Mouse (Mus musculus) liver, adult (tissue): Measurements from ENCODE around the gene Sfmbt1.
A peak's percentile ranks its signal among the peaks of the same experiment; 100 is the strongest.

Source experiments
- GATA4 ChIP-seq: IDR thresholded peaks from 2 replicates; pipeline ENCODE4 v1.6.1; 2014; ENCODE audit warnings: mild to moderate bottlenecking, low read length; ENCODE audit not compliant: insufficient replicate concordance

Sfmbt1 gene

DNA sequence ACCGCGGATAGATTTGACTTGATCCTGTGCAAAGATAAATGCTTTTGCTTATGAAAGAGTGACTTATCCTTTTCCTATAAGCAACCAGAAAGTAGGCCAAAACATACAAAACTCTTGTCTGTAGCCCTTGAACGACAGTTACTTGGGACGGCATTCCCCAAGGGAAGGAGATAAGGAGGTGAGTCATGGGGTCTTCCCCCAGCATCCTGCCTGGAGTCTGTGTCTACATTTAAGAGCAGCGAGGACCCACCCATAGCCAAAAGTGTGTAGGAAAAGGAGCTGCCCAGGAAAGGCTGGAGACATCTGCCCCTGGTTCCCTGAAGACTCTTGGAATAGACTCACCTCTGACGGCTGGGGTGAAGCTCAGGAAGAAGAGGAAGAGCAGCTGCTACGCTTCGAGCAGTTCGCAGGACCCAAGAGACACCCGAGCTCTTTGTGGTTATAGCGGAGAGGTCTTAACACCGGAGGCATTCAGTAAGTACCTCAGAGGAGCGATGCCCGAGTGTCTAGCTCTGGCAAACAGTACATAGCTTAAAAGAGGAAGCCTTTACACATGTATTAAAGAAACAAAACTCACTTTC, 122.9 kb downstream of the Sfmbt1 start:
- no peak for TF ChIP-seq GATA4

DNA sequence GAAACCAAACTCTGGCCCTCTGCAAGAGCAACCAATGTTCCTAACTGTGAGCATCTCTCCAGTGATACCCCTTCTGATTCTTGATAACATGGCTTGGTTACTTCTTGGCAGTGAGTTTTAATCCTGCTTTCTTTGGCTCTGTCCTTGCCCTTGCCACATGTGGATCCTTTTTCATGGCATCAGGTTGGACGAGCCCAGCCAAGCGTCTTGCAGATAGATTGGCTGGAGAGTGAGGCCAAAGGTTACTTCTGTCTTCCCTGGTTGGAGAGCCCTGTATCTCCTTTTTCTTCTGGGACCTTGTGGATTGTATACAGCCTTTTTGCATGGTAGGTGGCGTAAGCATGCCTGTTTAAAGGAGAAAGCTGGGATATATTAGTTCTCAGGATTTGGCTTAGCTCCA, 129.1 kb downstream of the Sfmbt1 start:
- TF ChIP-seq GATA4: no peak

DNA sequence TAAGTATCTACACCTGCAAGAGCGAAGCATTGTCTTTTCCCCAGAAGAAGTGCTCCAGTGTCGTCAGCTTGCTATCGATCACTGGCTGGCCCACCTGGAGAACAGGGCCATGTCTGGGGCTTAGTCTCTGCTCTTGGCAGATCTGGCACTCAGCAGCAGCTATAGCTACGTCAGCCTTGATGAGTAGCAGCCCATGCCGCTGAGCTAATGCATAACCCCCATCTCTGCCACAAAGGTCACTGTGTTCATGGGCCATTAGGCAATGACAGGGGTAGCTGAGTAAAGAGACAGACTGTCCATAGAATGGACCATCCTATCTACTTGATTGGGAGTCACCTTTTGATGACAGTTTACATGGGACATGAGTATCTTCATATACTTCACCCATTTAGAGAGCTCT, 135.9 kb downstream of the Sfmbt1 start:
- TF ChIP-seq GATA4: no peak

DNA sequence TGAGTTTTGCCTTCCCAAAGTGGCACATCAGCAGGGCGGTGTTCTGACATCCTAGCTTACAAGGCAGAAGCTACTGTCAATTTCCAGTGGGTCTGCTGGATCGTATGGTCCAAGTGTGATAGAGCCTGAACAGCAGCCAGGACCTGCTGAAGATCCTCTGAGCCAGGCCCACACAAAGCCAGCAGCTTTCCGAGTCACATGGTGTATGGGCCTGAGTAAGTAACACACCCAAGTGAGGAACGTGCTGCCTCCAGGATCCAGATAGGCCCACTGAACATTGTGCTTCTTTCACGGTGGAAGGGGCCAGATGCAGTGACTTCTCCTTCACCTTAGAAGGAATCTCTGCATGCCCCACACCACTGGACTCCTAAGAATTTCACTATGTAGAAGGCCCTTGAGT, 137.7 kb downstream of the Sfmbt1 start:
- no peak for TF ChIP-seq GATA4

DNA sequence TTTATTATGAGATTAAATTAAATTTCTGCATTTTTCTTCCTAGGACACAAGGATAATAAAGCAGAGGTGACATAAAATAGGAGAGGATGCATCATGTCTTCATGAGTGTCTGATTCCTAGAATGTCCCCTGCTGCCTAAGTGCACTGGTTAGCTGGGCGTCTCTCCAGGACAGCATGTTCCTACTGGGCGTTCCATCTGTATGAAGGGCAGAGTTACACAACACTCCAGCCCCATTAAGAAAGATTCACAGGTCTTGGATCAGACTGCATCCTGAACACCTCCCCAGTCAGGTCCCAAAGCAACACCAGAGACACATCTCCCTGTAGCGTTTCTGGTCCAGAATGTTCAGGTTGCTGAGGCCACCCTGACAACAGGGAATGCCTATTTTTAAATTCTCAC, 140.7 kb downstream of the Sfmbt1 start:
- TF ChIP-seq GATA4: no peak

DNA sequence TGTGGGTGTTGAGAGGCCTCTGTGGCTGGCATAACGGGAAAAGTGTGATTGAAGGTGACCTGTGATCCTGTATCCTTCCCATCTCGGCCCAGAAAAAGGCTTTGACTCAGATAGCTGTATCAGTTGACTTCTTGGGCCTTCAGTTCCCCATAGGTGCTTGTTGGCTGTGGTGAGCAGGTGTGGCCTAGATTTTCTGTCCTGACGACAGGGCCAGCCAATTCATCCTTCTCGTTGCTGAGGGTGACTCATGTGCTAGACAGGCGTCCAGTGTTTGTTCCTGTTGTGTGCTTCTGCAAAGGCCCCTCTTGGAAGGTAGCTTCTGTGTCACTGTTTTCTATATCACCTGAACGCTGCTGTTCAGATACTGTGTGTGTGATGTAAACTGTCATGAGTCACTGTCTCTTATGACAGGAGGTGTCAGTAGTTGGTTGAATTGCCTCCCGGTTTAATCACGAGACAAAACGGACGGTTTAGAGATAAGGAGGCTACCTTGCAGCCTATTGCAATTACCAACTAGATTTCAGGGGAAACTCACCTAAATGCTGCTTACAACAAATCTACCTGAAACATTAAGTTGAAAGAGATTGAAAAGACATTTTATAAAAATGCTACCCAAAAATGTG, 142.3 kb downstream of the Sfmbt1 start:
- TF ChIP-seq GATA4: no peak

DNA sequence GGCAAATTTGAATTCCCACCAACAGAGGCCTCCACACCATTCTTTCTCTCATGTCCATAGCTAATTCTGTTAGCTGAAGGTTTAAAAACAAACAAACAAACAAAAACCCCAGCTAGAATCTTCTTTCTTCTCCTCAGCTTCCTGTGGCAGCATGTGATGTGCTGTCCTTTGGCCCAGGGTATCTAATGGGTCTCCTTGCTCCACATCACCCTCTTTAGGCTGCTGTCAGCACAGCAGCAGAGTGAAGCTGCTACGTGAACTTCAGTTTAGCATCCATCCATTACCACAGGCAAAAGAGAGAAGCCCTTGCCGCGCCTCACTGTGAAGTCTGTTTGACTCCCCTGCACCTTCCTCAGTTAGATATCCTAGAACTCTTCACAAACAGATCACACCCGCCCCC, 143.3 kb downstream of the Sfmbt1 start:
- TF ChIP-seq GATA4: no peak

DNA sequence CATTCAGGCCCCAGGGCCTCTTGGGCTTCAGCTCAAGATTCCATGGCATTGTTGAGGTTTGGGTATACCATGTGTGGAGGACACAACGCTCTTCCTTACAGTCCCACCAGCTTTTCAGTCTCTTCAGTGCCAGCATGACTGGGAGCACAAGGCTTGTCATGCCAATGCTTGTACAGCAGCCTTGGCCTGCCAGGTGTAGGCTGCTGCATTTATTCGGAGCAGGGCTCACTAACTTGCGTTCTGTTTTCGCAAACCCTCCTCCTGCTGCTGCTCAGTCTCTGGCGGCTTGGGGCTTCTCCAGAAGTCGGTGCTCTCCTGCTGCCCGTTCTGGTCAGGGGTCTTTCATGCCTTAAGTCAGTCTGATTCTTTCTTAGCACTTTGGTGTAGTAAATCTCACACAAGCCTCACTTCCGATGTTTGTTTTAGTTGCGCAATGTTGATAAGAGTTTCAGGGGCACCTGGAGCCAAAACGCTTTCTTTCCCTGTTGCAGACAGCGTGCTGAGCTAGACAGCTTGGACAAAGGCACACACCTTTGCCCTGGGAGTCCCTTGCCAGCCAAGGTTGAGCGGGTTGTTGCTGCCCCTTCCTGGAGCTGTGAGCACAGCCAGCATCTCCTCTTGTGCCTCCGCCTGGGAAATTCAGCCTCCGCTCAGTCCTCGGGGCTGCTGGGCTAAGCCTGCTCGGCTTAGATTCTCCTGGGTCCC, 146.9 kb downstream of the Sfmbt1 start:
- TF ChIP-seq GATA4: peak; percentile 95

DNA sequence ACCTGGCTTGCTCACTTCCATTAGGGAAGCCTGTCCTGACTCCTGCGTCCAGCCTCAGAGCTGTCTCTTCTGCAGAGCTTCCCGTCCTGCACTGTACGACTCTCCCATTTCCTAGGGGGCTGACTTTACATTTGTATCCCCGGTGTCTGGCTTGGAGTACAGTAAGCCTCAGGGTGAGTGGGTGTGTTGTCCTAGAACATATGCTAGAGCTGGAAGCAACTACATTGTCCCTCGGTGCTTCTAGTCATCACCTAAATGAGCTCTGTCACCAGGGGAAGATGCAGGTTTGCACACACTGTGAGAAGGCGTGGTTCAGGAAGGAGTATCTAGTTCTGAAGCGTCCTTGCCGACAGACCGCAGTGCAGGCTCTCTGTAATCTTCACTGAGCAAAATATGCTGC, 147.7 kb downstream of the Sfmbt1 start:
- no peak for TF ChIP-seq GATA4

DNA sequence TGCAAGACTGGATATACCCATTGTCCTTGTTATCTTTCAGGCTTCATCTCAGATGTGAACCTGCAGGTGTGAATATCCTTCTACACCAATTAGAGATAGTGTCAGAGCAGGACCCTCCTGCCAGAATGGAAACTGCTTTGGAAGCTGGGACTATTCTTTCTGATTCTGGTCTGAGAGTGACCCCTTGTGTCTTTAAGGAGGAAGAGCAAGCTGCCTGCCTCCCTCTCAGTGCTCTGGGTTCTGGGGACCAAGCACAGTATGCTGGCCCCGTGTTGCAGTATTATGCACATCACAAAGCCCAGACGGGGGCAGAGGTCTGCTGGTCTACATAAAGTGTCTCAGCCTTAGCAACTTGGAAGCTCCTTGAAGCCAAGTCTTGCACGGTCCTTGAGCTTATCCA, 150.7 kb downstream of the Sfmbt1 start:
- no peak for TF ChIP-seq GATA4

DNA sequence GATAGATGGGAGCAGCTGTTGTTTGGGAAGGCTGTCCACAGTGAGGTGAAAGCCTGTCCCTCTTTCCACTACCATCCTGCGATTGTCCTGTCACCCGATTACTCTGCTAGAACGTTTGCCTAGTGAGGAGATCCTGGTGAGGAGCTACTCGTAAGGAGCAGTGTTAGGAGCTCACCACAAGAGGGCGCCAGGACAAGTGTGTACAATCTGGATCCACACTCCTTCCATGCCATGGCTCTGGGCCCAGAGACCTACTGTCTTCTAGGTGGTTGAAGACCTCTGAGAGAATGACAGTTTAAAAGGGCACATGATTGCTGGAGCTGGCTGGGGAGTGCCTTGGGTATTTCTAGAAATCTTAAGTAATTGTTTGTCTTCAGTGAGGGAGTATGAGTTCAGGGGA, 152.4 kb downstream of the Sfmbt1 start:
- TF ChIP-seq GATA4: no peak

DNA sequence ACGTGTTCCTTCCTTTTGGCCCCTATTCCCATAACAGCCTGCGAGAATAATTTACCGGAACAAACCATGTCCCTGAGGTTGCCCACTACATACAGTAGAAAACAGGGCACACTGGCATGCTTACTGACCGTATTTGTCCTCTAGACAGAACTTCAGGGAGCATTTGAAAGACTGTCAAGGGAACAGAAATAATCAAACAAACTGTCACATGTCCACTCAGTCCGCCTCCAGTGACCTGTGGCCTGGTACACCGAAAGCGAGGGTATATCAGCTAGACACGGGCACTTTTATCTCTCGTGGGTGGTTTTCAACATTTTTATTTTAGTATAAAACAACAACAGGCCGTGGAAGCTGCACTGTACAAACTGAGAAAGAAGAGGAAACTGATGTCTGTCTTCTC, 154.2 kb downstream of the Sfmbt1 start:
- TF ChIP-seq GATA4: no peak

DNA sequence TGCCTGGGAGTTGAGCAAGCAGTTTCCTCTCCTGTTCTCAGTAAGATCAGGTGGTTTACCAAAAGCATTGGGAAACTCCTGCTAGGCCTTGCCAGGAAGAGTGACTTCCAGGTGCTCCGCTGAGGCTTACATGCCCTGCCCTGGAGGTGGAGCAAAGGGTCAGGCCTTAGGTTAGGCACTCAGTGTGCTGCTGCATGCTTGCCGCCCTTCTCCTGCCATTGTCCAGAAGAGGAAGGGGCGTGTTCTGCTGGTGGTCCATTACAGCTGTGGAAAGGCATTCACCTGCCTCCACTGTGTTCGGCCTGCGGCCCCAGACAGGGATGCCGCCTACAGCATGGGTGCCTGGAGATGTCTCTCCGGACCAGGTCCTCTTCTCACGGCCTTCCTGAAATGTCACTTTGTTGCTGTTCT, 154.7 kb downstream of the Sfmbt1 start:
- no peak for TF ChIP-seq GATA4

DNA sequence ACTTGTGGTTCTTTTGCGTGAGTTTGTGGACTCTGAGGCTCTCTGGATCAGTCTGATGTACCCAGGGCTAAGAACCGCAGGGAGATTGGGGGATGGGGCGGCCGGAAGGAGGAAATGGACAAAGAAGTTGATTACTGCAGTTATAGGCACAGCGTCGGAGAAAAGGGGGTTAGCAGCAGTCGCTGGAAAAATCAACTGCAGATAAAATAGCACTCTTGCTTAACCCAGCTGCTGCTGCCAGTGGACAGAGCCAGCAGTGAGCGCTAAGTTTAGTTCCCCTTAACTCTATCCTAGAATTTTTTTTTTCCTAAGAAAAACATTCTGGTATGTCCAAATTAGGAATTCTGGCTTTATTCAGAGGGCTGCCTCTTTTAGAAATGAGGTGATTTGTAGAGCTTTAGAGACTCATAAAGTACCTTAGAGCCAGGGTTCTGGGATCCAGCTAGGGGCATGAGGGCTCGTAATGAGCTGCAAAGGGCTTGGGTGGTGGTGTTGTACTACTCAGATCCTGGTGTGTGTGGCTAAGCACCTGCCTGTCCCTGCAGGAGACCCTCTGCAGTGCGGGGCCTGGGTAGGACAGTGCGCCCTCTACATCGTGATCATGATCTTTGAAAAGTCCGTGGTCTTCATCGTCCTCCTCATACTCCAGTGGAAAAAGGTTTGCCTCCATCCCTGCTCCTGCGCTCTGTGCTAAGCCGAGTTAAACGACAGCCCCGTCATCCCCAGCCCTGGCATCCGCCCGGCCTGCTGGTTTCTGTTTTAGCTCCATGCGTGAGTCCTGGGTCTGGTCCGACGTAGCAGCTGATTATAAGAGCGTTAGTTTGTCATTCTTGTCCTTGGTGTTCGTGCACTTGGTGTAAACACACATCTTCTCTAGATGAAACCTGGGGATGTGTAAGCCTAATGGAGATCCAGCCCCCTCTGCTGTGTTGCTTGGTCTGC, 155.8 kb downstream of the Sfmbt1 start:
- TF ChIP-seq GATA4: peak; percentile 76; the same call in 1 of the 2 replicates
